Mouse (Mus musculus) embryonic facial prominence, embryonic 15.5 days (tissue): Measurements from ENCODE around the gene Krtap1-3. TPM values are rescaled to one million over a fixed set of nuclear protein-coding genes. Genes with fewer than 3 reads are reported as not detected.
A peak's percentile ranks its signal among the peaks of the same experiment; 100 is the strongest.
"Not testable (repeated sequence)": the region's sequence is repeated elsewhere in the genome, so short reads cannot be mapped to it uniquely, and the experiment has no call there.

Experiments used
- ATAC-seq: fragments of 200-750 bp; cut with Nextera tagmentation; 2 replicates; pipeline ENCODE4 v1.8.0; 2017; ENCODE audit warnings: low read depth, moderate TSS enrichment; ENCODE audit not compliant: insufficient number of reproducible peaks, low FRiP score, low TSS enrichment
- H3K27ac ChIP-seq: fragments of 300-500 bp; sonication (generic); replicated peaks from 2 replicates; pipeline ENCODE4 v1.5.1; 2015; ENCODE audit warnings: mild to moderate bottlenecking, inconsistent platforms
- H3K27me3 ChIP-seq: fragments of 300-500 bp; sonication (generic); 2 replicates; pipeline ENCODE4 v1.6.1; 2015; ENCODE audit warnings: inconsistent platforms
- H3K36me3 ChIP-seq: fragments of 300-500 bp; sonication (generic); 2 replicates; pipeline ENCODE4 v1.6.1; 2015; ENCODE audit warnings: mild to moderate bottlenecking, inconsistent platforms
- H3K4me1 ChIP-seq: fragments of 300-500 bp; sonication (generic); 2 replicates; pipeline ENCODE4 v1.6.1; 2015; ENCODE audit warnings: inconsistent platforms
- H3K4me2 ChIP-seq: fragments of 300-500 bp; sonication (generic); replicated peaks from 2 replicates; pipeline ENCODE4 v1.6.1; 2015; ENCODE audit warnings: mild to moderate bottlenecking, inconsistent platforms
- H3K4me3 ChIP-seq: fragments of 300-500 bp; sonication (generic); replicated peaks from 2 replicates; pipeline ENCODE4 v1.5.1; 2015; ENCODE audit warnings: mild to moderate bottlenecking, inconsistent platforms
- H3K9ac ChIP-seq: fragments of 300-500 bp; sonication (generic); 2 replicates; pipeline ENCODE4 v1.6.1; 2015; ENCODE audit warnings: inconsistent platforms
- H3K9me3 ChIP-seq: fragments of 300-500 bp; sonication (generic); replicated peaks from 2 replicates; pipeline ENCODE4 v1.6.1; 2016; ENCODE audit warnings: inconsistent platforms
- WGBS: fragments of 180-500 bp; shearing (Covaris S2); methylation state at CpG from one replicate; pipeline ENCODE4 v1.1.7; 2015; 5-methylcytosine and 5-hydroxymethylcytosine counted together
- polyA plus RNA-seq: library from polyadenylated mRNA; unstranded; fragments of >200 nt; fragmentation: Nextera tagmentation; extraction: Ambion mirVana; gene quantifications from 2 replicates; pipeline ENCODE4 v1.2.1, GENCODE M21; 2015

Krtap1-3 gene
- polyA plus RNA-seq, 1 experiment from 2014 or later = 1.5 TPM

DNA sequence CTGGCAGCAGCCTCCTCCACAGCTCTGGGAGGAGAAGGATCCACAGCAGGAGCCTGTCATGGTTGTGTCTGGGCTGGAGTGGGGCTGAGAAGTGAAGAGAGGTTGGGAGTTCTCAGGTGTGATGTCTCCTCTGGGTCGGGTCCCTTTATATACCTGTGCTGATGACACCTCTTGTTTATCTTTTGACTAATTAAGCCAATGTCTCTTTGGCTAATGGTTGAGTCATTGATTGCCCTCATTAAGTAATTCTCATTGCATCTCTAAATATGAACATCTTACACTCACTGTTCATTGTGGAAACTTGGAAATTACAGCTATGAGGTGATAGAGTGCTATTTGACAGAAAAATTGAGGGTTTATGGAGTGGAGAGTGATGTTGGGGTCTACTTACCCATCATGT lies 12.1 kb upstream of the Krtap1-3 start, which contains the start of gene Gm11938:
Gene Gm11938 (minus strand): TSS at position 101 of the 400 bp plus-strand sequence.
- not testable (repeated sequence) for H3K4me1 ChIP-seq, H3K9ac ChIP-seq, ATAC-seq, H3K4me3 ChIP-seq, H3K27me3 ChIP-seq, H3K9me3 ChIP-seq, H3K27ac ChIP-seq, H3K4me2 ChIP-seq, H3K36me3 ChIP-seq
- 76% methylated on average over 1 of the region's 1 CpGs for WGBS

DNA sequence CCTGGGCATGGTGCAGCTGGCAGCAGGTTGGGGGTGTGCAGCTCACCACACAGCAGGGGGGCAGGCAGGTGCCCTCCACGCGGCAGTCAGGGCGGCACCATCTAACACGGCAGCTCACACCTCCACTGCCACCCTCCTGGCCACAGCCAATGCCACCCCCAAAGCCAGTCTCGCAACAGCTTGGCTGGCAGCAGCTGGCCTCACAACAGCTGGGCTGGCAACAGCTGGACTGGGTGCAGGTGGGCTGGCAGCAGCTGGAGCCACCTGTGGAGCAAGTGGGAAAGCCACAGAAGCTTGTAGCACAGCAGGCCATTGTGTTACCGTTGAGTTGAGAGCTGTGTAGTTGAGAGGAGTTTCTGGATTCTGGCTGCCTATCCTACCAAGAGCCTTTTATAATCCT lies 6.6 kb upstream of the Krtap1-3 start, which contains the start of gene Krtap9-3:
Gene Krtap9-3 (minus strand): TSS at position 364 of the 400 bp plus-strand sequence.
- not testable (repeated sequence) for ATAC-seq, H3K4me1 ChIP-seq, H3K27ac ChIP-seq, H3K4me3 ChIP-seq, H3K36me3 ChIP-seq, H3K9me3 ChIP-seq, H3K9ac ChIP-seq, H3K4me2 ChIP-seq, H3K27me3 ChIP-seq
- WGBS = 77% methylated on average over 6 of the region's 6 CpGs

DNA sequence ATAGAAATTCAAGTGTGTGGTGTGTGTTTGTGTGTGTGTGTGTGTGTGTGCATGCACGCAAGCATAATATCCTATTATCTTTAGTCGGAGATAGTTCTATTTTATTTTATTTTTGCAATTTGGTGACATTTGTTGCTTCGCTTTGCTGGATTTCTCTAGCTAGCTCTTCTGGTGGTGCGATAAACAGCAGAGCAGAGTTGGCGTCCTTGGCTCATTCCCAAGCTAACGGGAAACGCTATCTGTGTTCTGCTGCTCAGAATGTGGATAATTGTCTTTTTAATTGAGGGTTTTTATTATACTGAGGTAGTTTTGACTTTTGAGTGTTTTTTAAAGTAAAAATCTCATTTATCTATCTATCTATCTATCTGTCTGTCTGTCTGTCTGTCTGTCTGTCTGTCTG lies 6.0 kb downstream of the Krtap1-3 start:
- H3K27me3 ChIP-seq = no peaks in the 10 kb centered on the region
- no peak for ATAC-seq
- WGBS = 83% methylated on average over 7 of the region's 7 CpGs

DNA sequence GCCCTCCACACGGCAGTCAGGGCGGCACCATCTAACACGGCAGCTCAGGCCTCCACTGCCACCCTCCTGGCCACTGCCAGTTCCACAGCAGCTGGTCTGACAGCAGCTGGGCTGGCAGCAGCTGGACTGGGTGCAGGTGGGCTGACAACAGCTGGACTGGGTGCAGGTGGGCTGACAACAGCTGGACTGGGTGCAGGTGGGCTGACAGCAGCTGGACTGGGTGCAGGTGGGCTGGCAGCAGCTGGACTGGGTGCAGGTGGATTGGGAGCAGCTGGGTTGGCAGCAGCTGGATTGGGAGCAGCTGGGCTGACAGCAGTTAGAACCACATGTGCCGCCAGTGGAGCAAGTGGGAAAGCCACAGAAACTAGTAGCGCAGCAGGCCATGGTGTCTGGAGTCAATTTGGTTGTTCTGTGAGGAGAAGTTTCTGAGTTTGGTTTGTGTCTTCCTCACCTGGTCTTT lies 7.9 kb downstream of the Krtap1-3 start, which contains the start of gene Krtap1-4:
Gene Krtap1-4 (minus strand): TSS at position 410 of the 460 bp plus-strand sequence.
- Histone ChIP-seq H3K9me3 (no peaks in the 10 kb centered on the region), H3K27me3 (no peaks in the 10 kb centered on the region), H3K27ac (no peak within 1 kb of the TSS), H3K9ac (no peak within 1 kb of the TSS), H3K4me3 (no peak within 1 kb of the TSS), H3K36me3 (no peaks in the 10 kb centered on the region), H3K4me2 (no peak within 1 kb of the TSS), H3K4me1 (no peaks in the 10 kb centered on the region)
- no peak for ATAC-seq
- 55% methylated on average over 5 of the region's 5 CpGs for WGBS

More for the DNA sequence above, 6.0 kb downstream of the Krtap1-3 start:
- Histone ChIP-seq H3K4me1 (no peaks in the 10 kb centered on the region), H3K4me2 (no peak overlapping the region), H3K9me3 (no peaks in the 10 kb centered on the region), H3K9ac (no peak overlapping the region), H3K36me3 (no peaks in the 10 kb centered on the region), H3K4me3 (no peak overlapping the region), H3K27ac (no peak overlapping the region)

DNA sequence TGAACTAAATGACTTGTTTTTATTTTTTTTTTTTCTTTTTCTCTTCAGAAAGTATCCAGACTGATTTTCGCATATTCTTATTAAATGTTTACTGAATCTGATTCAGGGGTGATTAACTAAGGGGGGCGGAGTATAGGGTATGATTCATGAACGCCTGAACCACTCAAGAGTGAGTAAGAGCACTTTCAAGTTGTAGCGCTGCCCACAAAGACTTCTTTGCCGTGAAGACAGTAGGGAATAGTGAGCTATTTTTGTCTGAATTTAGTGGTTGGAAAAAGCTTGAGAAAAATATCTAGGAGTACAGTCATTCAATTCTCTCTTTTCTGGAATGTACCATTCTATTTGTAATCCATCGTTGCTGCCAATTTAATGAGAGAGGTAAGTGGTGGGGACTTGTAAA lies 9.6 kb downstream of the Krtap1-3 start:
- WGBS = 75% methylated on average over 6 of the region's 6 CpGs
- H3K9me3 ChIP-seq = no peaks in the 10 kb centered on the region
- H3K4me1 ChIP-seq = no peaks in the 10 kb centered on the region
- H3K4me3 ChIP-seq = no peak overlapping the region
- no peak for ATAC-seq
- no peak overlapping the region for H3K27ac ChIP-seq
- H3K27me3 ChIP-seq = no peaks in the 10 kb centered on the region
- H3K9ac ChIP-seq = no peak overlapping the region
- no peak overlapping the region for H3K4me2 ChIP-seq
- H3K36me3 ChIP-seq = no peaks in the 10 kb centered on the region

DNA sequence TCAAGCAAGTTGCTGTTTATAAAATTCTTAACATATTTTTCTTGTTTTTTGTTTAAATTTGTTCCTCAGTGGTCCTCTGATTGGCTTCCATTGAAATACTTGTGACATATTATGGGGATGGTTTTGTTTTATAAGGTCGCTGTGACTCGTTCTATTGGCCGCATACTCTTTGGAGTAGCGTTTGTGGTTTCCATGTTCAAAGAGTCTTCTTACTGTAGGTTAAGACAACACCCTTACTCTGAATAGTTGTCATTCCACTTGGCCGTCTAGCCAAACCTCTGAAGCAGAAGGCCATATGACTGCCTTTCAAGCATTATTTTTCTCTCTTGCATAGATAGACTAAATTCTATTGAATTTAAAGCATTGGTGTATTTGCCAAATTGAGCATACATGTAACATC lies 10.1 kb downstream of the Krtap1-3 start:
- no peaks in the 10 kb centered on the region for H3K4me1 ChIP-seq
- H3K27me3 ChIP-seq = no peaks in the 10 kb centered on the region
- WGBS = 76% methylated on average over 5 of the region's 5 CpGs
- no peaks in the 10 kb centered on the region for H3K36me3 ChIP-seq
- no peak overlapping the region for H3K27ac ChIP-seq
- H3K9ac ChIP-seq = no peak overlapping the region
- H3K9me3 ChIP-seq = no peaks in the 10 kb centered on the region
- no peak overlapping the region for H3K4me2 ChIP-seq
- no peak overlapping the region for H3K4me3 ChIP-seq
- ATAC-seq = no peak

DNA sequence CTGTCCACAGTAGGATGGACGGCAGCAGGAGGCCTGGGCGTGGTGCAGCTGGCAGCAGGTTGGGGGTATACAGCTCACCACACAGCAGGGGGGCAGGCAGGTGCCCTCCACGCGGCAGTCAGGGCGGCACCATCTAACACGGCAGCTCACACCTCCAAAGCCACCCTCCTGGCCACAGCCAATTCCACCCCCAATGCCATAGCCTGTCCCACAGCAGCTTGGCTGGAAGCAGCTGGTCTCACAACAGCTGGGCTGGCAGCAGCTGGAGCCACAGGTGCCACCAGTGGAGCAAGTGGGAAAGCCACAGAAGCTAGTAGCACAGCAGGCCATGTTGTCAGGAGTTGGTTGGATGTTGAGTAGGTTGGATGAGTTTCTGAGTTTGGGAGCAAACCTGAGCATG lies 10.5 kb downstream of the Krtap1-3 start, which contains the start of gene Krtap1-5:
Gene Krtap1-5 (minus strand): TSS at position 381 of the 400 bp plus-strand sequence.
- Histone ChIP-seq H3K27ac (no peak within 1 kb of the TSS), H3K9me3 (no peaks in the 10 kb centered on the region), H3K4me2 (no peak within 1 kb of the TSS), H3K9ac (no peak within 1 kb of the TSS), H3K4me1 (no peaks in the 10 kb centered on the region), H3K36me3 (no peaks in the 10 kb centered on the region), H3K4me3 (no peak within 1 kb of the TSS), H3K27me3 (no peaks in the 10 kb centered on the region)
- no peak for ATAC-seq
- 77% methylated on average over 6 of the region's 6 CpGs for WGBS

DNA sequence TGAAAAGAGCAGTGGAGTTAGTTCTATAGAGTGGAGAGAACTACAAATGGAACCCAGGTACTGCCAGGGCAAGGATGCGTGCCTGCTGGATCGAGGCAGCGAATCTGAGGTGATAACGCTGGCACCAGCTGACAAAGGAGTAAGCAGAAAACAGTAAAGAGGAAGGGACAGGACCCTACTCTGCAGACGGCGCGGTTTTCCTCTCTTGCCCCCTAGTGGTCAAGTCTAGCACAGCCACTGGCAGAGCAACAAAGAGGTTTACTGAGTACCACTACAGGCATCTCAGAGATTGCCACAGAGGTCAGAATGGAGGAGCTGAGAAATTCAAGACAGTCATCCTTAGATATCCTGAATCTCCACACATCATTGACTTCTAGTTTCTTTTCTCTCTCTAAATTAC lies 17.0 kb downstream of the Krtap1-3 start:
- H3K36me3 ChIP-seq = no peaks in the 10 kb centered on the region
- H3K9ac ChIP-seq = no peak overlapping the region
- H3K4me3 ChIP-seq = peak overlapping the region; percentile 24; the same call in 1 of the 2 replicates
- WGBS = 2% methylated on average over 7 of the region's 7 CpGs
- H3K4me1 ChIP-seq = no peaks in the 10 kb centered on the region
- peak overlapping the region; percentile 44 for H3K4me2 ChIP-seq
- no peaks in the 10 kb centered on the region for H3K27me3 ChIP-seq
- no peaks in the 10 kb centered on the region for H3K9me3 ChIP-seq
- H3K27ac ChIP-seq = no peak overlapping the region
- no peak for ATAC-seq

DNA sequence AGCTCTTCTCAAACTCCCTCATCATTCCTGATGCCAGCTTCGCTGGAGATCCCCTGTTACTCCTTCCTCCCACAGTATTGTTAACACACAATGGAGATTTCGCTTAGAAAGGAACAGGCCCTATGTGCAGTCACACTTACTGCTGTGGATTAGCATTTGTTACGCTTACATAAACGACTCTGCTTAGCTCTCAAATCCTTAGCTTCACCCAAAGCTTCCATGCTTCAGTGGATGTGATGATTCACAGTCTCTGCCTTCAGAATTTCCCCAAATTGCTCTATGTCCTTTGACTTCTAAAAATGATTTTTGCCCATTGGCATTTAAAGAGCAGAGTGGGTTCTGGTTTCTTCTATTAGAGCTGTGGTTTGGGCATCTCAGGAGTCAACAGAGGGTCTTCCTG lies 18.0 kb downstream of the Krtap1-3 start:
- Histone ChIP-seq H3K27ac (no peak overlapping the region), H3K4me2 (no peak overlapping the region), H3K4me1 (no peaks in the 10 kb centered on the region), H3K9ac (no peak overlapping the region), H3K9me3 (no peaks in the 10 kb centered on the region), H3K4me3 (no peak overlapping the region), H3K36me3 (no peaks in the 10 kb centered on the region), H3K27me3 (no peaks in the 10 kb centered on the region)
- 56% methylated on average over 4 of the region's 4 CpGs for WGBS
- no peak for ATAC-seq

DNA sequence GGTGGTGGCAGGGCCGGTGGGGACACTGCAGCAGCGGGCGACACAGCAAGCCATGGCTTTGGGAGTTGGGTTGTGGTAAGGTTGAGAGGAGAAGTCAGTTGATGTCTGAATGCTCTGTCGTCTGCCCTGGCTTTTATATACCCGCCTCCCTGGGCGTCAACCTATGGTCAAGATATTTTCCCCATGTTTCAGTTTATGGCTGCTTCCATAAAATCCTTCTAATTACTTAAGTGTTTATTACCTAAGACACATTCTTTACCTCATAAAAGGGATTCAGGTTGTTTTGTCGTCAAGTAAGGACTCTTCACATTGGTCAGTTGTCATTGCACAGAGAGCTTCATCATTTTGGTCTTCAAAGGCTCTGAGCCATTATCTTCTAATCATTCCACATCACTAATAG lies 24.6 kb downstream of the Krtap1-3 start, which contains the start of gene Krtap3-1:
Gene Krtap3-1 (minus strand): TSS at position 101 of the 400 bp plus-strand sequence.
- H3K27ac ChIP-seq = no peak within 1 kb of the TSS
- no peak within 1 kb of the TSS for H3K4me2 ChIP-seq
- ATAC-seq = no peak
- no peak within 1 kb of the TSS for H3K9ac ChIP-seq
- no peaks in the 10 kb centered on the region for H3K27me3 ChIP-seq
- no peaks in the 10 kb centered on the region for H3K4me1 ChIP-seq
- H3K36me3 ChIP-seq = no peaks in the 10 kb centered on the region
- 86% methylated on average over 7 of the region's 7 CpGs for WGBS
- H3K9me3 ChIP-seq = no peaks in the 10 kb centered on the region
- H3K4me3 ChIP-seq = no peak within 1 kb of the TSS

DNA sequence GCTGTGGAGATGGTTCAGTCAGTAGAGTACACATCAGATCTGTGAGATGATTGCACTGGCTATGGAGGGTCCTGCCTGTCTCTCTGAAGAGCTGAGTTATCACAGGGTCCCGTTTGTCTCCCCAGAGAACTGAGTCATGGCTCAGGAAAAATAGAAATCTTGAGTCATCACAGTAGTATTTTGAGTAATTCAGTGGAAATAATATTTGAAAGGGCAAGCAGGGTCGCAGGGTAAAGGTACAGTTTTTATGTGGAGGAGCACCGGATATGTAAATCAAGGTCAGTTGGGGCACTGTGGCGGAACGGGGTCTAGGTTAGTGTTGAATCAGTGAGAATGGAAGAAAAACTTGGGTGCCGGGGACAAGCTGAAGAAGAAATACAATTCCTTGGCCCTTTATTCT lies 28.6 kb downstream of the Krtap1-3 start:
- 72% methylated on average over 6 of the region's 6 CpGs for WGBS

DNA sequence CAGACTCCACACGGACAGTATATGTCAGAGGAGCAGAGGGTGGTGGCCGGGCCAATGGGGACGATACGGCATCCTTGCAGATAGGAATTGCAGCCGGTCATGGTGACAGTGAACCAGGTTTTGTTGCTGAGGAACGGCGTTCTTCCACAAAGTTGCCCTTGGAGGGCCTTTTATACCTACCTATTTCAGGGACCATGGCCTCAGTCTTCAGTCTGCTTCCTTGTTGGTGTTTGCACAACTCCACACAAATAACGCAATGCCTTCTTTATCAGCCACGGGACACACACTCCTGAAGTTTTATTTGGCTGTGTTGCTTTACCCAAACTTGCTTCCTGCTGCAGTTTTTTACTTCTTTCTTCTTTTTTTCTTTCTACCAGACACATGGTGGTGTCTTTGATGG lies 31.8 kb downstream of the Krtap1-3 start, which contains the start of gene Gm11939:
Gene Gm11939 (minus strand): TSS at position 101 of the 400 bp plus-strand sequence.
- Histone ChIP-seq H3K4me1 (no peaks in the 10 kb centered on the region), H3K9ac (no peak within 1 kb of the TSS), H3K36me3 (no peaks in the 10 kb centered on the region), H3K4me2 (no peak within 1 kb of the TSS), H3K9me3 (no peaks in the 10 kb centered on the region), H3K27ac (no peak within 1 kb of the TSS), H3K4me3 (no peak within 1 kb of the TSS), H3K27me3 (no peaks in the 10 kb centered on the region)
- WGBS = 86% methylated on average over 9 of the region's 9 CpGs
- ATAC-seq = no peak

More for the DNA sequence above, 28.6 kb downstream of the Krtap1-3 start:
- no peak overlapping the region for H3K9ac ChIP-seq
- no peaks in the 10 kb centered on the region for H3K4me1 ChIP-seq
- H3K36me3 ChIP-seq = no peaks in the 10 kb centered on the region
- H3K9me3 ChIP-seq = no peaks in the 10 kb centered on the region
- no peak overlapping the region for H3K4me2 ChIP-seq
- H3K27me3 ChIP-seq = no peaks in the 10 kb centered on the region
- H3K27ac ChIP-seq = no peak overlapping the region
- no peak for ATAC-seq
- no peak overlapping the region for H3K4me3 ChIP-seq
